Mouse (Mus musculus) B cell, adult 2 months (primary cell): ENCODE measurements around the gene Tasp1.
"Not testable (repeated sequence)": the region's sequence is repeated elsewhere in the genome, so short reads cannot be mapped to it uniquely, and the experiment has no call there.

Source experiments
- DNase-seq, 2 experiments: peaks; one replicate each; pipeline ENCODE4 v3.0.0; 2022

Tasp1 gene

DNA sequence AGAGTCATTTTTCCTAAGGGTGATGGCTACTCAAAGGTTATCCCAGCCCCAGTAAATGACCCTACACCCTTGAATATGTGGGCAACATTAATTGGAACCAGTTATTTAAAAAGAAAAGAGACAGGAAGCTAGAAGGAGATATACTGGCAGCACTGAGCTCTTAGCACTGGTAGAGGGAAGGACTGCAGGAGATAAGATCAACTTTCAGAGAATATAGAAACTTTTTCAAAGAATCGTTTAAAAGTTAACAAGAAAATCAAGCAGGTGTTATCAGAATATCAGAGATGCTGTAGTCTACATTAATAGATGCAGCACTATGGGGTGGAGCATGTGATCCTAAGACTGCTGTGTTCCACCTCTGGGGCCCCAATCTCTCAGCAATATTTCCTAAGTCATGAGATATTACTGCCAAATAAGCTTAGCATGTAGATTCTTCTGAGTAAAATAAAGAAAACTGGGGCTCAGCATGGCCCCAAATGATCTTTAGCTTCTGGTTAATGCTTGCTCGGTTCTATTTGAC lies 14.9 kb downstream of the Tasp1 start:
- no peak for DNase-seq

DNA sequence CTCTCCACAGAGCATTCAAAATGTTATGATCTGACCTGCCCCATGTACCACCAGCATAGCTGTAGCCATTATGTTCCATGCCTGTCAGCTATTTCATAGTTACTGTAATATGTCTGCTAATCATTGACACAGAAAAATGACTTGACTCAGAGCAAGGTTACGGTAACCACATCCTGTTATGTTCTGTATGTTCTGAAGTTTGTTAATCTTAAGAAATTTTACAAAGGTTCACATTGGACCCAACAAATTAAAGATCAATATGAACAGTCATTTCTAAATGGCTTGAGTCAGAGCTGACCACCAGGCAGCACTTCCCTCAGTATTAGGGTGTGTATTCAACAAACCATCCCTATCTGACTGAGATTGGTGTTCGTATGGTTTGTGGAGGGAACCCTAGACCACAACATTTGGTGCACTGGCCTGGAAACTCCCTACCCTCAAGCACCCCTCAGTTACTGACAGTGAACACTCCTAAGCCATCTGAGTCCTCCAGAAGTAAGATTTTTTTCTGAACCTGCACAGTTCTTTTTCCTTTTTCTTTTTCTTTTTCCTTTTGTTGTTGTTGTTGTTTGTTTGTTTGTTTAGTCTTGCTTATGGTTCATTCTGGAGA lies 24.0 kb downstream of the Tasp1 start:
- no peak for DNase-seq

DNA sequence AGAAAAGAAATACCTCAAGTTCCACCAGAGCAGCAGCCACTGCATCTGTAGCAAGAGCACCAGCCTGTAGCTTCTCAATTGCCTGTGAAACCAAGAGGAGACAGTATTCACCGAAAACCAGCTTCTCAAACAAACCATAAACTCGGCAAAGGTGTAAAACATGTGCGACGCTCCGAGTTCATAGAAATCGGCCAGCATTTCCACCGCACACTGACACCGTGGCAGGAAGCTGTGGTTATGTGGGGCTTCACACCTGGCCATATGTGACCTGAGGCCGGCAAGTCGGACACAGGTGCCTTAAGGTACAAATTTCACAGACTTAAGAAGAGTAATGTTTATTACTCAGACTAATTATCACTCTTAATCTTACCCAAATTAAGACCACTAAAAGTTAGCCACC lies 24.5 kb downstream of the Tasp1 start:
- DNase-seq: no peak

DNA sequence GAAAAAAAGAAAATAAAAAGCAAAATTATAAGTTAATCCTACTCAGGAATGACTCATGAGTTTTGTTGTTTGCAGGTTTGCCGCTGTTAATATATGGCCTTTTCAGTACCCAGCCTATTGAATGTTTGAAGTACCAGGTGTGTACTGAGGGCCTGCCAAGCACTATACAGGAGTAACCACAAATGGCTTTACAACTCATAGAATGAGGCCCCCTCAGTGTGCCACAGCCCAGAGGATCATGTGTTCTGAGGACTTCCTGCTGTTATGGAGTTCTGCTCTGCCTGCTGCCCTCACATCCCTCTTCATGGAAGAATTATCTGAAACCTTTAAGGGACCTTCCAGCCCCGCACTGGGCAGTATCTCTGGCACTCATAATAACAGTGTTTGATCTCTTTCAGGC lies 29.1 kb downstream of the Tasp1 start:
- no peak for DNase-seq

DNA sequence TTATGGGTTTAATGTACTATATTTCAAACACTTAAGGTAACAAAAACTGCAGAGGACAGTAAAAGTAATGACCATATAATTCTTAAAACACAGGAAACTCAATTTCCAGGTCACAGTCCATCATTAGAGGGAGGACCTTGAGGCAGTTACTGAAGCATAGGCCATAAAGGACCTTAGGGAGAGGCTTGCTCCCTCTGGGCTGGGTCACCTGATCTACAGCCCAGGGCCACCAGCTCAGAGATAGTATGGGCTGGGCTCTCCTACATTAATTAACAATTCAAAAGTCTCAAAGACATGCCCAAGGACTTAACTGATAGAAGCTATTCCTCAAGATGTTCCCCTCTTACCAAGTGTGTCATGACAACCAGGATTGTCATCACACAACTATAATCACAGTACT lies 29.8 kb downstream of the Tasp1 start:
- no peak for DNase-seq

DNA sequence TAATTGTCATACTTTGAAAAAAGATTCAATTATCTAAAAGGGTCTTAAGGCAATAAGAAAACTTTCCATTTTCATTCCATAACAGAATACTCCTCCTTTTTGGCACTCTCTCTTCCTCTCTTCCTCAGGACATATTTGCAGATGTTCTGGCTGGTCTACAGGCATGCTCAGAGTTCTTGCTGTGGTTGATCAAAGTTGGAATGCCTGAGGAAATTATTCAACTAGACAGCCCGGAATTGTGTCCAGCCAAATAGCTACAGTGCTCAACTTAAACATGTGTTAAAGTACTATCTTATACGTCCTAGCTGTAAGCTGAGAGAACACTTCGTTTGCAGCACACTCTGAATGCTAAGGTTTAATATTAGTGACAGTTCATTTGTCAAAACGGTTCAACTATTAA lies 41.7 kb downstream of the Tasp1 start:
- DNase-seq: no peak

DNA sequence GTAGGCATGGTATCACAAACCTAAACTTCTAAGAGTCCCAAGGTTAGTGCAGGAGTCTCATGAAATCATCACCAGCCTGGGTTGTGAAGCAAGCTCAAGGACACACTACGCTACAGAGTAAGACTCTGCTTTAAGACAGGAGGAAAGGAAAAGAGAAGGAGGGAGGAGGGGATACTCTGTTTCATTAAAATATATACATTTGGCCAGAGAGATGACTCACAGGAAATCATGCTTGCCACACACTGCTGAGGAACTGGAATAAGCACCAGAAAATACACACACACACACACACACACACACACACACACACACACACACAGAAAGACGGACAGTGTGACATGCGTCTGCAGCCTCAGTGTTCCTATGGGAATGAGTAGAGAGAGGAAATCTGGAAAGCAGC lies 59.2 kb downstream of the Tasp1 start:
- no peak for DNase-seq

DNA sequence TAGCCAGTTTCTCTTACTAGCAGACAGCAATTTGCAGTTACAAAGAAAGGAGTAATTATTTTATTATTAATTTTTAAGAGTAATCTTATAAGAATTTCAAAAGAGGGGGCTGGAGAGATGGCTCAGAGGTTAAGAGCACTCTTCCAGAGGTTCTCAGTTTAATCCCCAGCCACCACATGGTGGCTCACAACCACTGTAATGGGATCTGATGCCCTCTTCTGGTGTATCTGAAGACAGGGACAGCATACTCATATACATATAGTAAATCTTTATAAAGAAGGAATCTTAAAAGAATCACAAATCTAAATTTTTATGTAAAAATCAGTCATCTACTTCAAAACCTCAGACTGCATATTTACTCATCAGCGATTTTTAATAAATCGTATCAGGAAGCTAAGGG lies 68.4 kb downstream of the Tasp1 start:
- no peak for DNase-seq

DNA sequence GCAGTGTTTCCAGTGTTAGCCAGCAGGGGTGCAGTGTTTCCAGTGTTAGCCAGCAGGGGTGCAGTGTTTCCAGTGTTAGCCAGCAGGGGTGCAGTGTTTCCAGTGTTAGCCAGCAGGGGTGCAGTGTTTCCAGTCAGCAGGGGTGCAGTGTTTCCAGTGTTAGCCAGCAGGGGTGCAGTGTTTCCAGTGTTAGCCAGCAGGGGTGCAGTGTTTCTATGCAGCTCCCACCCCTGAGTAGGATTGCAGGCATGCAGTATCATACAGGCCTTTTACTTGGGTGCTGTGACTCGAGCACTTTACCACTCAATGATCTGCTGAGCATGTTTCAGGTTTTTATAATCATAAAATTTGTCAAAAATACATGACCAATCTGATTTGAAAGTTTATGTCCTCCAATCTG lies 76.7 kb downstream of the Tasp1 start:
- DNase-seq: peak; percentile 4 to 9

DNA sequence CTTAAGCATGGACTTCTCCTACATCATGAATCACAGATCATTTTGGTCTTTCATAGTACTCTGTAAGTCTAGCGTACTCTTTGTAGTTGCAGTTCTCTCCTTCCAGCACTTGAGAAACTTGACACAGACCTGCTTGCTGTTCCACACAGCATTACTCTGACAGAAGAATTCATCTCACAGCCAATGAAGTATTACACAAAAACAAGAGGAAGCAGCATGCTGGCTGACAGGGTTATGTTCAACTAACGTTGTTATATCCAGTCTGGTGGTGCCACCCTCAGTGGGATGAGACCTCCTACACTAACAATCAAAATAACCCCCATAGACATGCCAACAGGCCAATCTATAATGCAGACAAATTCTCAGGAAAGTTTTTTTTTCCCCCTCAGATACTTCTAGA lies 99.2 kb downstream of the Tasp1 start:
- DNase-seq: no peak

DNA sequence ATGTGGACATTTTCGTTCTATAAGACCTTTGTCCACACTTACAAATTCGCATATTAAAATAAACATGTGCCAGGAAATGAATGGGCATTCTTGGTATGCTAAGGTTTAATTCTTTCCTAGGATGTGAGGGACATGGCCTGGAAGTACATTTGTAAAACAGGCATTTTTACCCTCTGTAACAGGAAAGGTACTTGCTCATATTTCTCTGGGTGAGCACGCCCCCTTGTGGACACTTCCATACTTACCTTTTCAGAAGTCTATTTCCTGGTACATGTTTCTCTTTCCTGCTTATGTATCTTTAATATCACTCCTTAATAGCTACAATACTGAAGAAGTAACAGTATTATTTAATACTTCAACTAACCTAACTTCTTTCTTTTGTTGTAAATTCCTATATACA lies 100.3 kb downstream of the Tasp1 start:
- peak; percentile 63 to 66 for DNase-seq

DNA sequence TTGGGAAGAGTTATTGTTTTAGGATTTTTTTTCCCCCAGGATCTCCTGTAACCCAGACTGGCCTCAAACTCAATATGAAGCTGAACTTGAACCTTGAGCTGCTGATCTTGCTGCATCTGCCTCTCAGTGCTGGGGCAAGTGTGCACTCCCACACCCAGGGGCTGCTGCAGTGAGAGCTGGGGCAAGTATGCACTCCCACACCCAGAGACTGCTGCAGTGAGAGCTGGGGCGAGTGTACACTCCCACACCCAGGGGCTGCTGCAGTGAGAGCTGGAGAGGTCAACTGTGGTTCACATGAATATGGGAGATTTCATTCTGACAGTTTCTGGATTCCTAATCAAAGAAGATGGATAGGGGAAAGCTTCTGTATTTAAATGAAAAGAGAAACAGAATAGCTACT lies 117.8 kb downstream of the Tasp1 start:
- no peak for DNase-seq

DNA sequence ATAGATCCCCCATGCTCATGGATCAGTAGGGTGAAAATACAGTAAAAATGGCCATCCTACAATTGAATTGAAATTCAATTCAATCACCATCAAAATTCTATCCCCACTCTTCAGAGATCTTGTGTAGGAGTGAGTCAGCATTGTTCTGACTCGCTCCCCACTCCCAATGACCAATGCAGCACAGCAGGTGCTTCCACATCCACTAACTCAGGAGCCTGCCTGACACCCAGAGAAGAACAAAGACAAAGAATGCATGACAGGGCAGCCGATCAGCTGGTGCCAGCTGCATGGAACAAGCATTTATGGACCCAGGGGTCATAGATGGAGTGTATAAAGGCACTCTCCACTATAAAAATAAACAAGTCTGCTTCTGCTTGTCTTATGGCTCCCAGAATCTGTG lies 129.0 kb downstream of the Tasp1 start:
- no peak for DNase-seq

DNA sequence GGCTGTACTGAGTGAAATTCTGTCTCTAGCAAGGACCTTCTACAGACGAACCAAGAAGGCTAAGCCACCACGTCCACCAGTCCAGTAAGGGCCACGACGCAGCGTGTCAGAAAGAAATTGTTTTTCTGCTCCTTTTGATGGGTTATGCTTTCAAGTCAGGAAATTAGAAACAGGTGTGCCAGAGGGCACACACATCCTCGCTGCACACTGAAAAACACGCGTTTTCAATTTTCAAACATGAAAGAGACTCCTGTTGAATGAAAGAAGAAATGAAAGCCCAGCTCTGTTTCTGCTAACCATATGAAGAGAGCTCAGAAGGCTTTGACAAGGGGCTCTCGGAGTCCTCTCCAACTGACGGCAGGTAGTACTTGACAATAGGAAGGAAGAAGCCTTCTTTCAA lies 132.0 kb downstream of the Tasp1 start:
- DNase-seq: no peak

DNA sequence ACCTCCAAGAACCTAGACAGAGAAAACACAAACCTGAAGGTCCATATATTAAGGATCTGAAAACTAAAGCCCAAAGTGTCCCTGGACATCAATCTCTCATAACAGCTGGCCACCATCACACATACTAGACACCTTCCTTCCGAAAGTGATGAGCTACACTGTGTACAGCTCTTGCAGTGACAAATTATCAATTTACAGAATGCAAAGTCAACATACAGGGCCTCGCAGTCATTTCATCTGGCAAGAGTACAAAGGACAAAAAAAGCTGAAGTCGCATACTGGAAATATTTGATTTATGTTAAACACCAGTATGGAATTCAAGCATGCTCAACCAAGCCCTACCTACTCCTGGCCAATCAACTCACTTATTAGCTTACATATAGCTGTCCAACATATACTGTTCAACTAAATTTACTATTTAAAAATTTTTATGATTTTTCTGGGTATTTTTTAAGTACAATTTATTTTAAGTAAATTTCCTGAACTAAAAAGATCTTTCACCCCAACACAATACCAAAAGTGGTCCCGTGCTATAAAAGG lies 132.5 kb downstream of the Tasp1 start:
- DNase-seq: no peak

DNA sequence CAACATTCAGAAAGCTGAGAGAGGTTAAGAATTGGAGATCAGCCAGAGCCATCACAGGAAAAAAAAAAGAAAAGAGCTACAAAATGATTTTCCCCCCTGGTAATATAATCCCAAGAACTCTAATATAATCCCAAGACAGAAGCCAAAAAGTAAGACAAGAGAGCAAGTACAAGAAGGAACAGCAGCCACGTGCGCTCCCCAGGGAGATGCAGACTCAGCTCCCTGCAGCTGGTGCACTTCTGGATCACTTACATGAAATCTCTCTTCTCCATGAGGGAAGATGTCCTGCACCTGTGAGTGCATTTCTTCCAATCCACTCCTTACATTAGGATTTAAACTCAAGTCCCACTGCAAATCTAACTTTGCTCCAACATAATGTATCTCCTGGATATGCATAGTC lies 134.4 kb downstream of the Tasp1 start:
- DNase-seq: no peak

DNA sequence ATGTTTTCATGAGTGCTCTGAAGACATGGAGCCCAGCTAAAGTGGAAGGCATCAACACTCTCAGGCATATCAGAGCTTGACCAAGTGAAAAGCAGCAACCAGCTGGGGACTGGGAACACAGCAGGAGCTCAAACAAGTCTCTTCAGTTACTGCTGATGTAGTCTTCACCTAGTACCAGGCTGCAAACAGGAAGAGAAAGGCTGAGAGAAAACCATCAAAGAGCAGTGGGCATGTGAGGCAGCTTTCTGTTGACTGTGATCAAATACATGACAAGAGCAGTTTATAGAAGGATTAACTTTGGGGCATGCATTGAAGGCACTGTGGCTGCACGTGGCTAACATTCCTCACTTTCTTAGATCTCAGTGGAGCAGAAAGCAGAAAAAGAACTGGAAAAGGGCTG lies 141.7 kb downstream of the Tasp1 start:
- no peak for DNase-seq

DNA sequence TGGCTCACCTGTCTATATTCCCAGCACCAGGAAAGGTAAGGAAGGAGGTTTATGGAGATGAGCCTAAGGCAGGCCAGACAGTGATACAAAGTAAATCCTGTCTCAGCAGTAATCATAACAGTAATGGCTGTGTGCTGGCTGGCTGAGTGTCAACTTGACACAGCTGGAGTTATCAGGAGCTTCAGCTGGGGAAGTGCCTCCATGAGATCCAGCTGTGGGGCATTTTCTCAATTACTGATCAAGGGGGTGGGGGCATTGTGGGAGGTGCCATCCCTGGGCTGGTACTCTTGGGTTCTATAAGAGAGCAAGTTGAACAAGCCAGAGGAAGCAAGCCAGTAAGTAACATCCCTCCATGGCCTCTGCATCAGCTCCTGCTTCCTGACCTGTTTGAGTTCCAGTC lies 145.2 kb downstream of the Tasp1 start:
- DNase-seq: not testable (repeated sequence)

DNA sequence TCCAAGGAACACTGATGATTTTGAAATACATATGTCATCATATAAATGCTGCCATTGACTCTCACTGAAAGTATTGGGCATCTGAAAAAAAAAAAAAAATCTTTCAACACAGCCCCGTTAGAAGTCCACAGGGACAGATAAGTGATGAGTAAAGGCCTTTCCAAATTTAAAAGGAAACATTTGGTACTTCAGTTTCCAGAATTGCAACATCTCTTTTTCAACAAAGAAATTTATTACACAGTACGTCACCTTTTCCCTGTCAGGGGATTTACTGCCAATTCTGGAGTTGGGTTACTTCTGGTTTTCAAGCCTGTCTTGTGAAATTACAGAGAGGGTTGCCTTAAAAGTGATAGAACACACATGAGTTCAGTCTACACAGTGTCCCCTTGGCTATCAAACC lies 146.8 kb downstream of the Tasp1 start:
- DNase-seq: no peak

DNA sequence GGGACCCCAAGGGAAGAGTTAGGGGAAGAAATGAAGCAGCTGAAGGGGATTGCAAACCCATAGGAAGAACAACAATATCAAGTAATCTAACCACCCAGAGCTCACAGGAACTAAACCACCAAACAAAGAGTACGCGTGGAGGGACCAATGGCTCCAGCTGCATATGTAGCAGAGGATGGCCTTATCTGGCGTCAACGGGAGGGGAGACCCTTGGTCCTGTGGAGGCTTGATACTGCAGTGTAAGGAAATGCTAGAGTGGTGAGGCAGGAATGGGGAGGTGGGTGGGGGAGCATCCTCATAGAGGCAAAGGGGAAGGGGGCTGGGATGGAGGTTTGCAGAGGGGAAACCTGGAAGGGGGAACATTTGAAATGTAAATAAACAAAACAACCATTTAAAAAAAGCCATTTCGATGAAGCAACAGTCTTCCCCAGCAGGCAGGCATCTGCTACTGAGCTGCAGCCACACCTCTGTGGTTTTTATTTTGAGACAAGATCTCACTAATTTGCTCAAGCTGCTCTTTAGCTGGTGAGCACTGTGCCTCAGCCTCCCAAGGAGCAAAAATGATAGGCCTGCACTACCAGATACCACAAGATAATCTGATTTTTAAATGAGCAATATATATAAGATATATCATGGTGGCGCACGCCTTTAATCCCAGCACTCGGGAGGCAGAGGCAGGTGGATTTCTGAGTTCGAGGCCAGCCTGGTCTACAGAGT lies 160.0 kb downstream of the Tasp1 start:
- DNase-seq: no peak

DNA sequence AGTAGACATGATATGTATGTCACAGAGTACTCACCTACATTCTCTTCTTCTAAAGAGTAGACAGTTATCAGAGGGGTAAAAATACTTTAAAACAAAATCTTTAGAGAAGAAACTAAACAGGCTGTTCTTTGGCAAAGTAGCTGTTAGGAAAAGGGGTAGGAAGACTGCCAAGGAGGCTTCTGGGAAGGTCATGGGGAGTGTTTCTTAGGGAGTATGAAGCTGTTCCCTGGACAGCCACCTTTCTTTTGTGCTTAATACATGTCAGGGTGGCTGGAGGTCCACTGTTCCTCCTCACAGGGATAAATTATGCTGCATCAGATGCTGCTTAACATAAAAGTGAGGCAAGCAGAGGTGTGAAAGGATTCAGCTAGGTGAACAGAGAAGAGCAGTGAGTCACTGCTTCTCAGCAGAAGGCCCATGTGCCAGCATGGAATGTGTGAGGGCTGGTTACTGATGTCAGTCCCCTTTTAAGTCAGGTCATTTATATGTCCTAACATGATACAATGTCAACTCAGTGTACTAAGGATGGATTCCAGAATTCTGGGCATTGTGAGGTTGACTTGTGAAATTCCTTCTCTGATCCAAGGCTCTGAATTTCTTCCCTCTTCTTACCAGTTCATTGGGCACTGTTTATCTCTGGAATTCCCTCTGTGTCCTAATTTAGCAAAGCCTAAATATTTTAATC lies 175.1 kb downstream of the Tasp1 start:
- DNase-seq: no peak

DNA sequence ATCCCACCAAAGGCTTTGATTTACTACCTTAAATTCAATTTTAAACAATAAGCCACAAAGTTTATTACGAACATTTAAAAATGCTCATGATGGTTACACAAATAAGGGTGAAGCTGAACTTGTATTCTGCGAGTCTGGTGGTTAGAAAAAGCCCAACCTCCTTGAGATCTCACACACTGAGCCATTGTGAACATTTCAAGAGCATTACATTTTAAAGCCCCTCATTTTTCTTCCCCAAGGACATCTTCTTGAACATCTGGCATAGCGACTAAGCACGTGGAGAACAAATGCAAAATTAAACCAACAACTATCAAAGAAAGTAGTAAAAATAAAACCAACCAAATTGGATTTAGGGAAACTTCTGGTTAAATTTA lies 182.4 kb downstream of the Tasp1 start:
- DNase-seq: no peak

DNA sequence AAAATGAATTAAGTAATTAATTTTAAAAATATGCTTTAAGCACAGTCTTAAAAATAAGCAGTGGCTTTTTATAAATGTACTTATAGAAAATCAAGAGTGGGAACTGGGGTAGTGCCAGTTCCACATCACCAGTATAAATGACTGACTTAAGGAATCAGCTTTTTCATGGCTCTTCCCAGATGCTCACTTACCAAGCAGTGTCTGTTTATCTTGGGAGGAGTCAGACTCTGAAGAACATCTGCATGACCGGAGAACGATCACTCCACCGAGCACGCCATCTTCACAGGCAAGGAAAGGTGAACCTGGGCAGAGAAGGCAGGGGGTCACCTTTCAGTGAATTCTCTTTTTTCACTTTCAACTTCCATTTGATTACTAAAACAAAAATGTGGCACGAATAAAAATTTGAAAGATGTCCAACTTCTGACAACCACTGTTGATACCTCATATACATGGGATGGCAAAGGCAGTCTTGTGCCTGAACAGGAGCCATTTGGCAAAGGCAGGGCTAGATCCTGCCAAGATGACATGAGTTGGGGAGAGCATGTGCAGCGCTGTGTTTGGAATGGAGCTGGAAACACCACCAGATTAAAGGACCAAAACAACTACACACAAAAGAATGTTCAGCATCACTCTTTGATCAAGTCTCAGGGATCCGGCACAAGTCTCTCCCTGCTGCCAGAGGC lies 182.9 kb downstream of the Tasp1 start:
- no peak for DNase-seq
